Mouse (Mus musculus) monocyte, adult 5-6 weeks (primary cell): ENCODE data around the gene Atxn2l. TPM values are rescaled to one million over a fixed set of nuclear protein-coding genes. Genes with fewer than 3 reads are reported as not detected.
A peak's percentile ranks its signal among the peaks of the same experiment; 100 is the strongest.

Source experiments
- ATAC-seq: fragments of 153-309, 156-312 bp; replicated peaks from 2 replicates; pipeline ENCODE4 v1.8.0; 2017; ENCODE audit warnings: mild to moderate bottlenecking; ENCODE audit not compliant: low TSS enrichment, insufficient number of reproducible peaks, severe bottlenecking, poor library complexity, low FRiP score
- total RNA-seq: library from RNA; stranded (forward); fragments of 200-1000, 200-491, 200-594 nt; gene quantifications from 3 replicates; pipeline ENCODE4 v1.2.3, GENCODE M21; 2017

The Atxn2l gene
- total RNA-seq, 1 experiment from 2014 or later: 30.7 TPM

DNA sequence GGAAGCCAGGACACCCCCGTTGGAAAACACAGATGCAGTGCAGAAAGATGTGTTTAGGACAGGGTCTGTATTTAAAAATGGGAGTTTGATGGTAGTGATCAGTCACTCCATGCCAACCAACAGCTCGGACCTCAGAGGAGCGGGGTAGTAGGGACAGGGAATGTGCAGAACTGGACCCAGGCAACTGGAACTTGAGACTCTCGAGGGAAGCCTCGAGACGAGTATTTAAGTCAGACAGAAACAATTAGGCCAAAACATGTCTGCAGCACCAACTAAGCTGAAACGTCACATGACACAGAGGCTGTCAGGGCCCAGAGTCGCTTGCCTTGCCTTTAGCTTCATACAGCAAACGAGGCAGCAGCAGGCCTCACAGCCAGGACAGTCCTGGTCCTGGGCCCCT, 37.1 kb downstream of the Atxn2l start:
- no peak for ATAC-seq

DNA sequence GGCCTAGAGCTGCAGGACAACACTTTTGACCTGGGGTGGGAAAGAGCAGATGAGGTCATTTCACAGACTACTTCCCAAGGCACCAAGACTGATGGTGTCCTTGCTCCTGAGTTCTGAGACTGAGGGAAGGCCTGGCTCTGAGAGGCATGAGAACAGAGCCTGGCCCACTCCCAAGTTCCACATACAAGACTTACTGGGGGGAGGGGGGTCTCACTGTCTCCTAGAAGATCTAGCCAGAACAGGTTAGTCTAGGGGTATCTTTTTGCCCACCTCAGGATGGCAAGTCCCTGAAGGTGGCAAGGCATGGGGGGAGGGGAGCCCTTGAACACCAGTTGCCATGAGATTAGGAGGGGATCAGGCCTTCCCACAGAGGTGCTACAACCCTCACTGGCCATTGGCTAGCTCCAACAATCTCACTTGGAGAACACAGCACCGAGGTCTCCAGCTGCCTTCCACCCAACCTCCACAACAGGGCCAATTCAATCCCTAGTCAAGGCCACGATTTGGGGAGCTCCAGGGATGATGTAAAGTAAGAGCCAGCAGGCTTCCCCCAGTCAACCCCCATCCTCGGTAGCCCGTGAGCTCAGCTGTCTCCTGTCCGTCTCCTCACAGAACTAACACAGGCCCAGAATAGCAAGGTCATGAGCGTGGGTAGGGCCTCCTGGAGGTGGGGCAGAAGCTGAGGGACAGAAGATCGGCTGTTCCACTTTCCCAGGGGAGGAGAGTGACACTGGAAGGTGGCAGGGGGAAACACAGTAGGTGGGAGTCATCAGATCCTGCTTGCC, 37.8 kb downstream of the Atxn2l start:
- ATAC-seq: no peak

DNA sequence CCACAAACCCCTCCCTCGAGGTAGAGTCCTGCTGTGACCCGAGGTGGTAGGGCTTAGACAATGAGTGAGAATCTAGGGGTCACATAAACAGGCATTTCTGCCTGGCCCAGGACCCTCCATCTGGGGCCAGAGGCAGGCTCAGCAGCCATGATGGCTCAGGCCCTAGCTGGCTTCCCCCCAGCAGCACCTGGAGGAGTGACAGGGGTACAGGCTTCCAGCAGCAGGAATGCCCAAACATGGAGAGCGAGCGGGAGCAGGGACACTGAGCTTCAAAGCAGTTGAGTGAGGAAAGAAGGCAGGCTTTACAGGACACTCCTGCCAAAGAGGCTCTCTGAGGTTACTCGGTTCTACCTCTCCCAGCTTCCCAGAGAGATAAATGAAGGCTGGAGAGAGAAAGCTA, 38.4 kb downstream of the Atxn2l start:
- no peak for ATAC-seq

DNA sequence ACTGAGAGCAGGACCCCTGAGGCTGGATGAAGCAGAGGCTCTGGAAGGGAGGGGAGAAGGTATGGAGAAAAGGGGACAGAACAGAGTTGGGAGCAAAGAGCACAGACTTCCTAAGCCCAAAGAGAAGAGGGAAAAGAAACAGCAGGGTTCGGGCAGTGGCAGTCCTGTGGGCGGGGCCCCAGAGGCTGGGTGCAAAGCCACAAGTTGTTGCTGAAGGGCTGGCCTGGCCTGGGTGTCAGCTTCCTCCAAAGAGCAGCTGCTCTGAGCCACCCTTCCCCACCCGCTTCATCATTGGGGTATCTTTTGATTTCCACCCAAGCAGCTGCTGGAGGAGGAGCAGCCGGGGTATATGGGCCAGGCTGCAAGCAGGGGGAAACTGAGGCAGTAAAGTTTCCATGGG, 39.1 kb downstream of the Atxn2l start:
- peak; percentile 25; the same call in 1 of the 2 replicates for ATAC-seq

DNA sequence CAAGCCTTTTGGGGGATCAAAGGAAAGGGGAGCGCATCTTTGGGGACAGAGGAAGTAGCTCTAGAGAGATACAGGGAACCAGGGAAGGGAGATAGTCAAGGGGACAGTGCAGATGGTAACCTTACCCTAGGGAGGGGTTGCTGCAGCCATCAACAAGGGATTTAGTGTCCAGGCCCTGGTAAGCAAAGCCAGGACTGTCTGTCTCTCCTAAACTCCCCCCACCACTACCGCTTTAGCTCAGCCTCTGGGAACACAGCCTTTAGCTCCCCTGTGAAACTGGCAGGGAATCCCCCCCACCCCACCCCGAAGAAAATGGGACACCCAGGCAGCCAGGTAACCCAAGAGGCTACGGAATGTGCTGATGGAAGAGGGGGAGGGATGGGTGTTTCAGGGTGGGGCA, 39.7 kb downstream of the Atxn2l start:
- no peak for ATAC-seq

DNA sequence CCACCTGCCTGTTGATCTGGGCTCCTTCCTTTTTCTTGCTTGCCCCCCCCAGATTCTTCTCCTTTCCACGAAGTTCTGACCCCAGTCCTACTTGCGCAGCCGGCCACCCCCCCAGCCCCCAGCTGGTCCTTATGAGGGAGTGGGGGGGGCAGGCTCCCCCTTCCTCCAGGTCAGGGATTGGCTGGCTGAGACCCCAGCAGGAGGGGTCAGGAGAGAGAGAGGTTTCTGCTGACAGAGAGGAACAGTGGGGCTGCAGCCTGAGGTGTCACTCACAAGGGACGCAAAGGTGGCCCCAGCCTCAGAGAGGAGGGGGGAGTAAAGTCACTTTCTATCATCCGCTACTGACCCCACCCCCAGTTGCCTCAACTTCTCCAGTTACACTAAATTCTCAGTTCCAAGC, 40.2 kb downstream of the Atxn2l start, which contains the start of gene Atp2a1:
Atp2a1 (minus strand) TSS at position 105 of the 400 bp plus-strand sequence.
- ATAC-seq: no peak

DNA sequence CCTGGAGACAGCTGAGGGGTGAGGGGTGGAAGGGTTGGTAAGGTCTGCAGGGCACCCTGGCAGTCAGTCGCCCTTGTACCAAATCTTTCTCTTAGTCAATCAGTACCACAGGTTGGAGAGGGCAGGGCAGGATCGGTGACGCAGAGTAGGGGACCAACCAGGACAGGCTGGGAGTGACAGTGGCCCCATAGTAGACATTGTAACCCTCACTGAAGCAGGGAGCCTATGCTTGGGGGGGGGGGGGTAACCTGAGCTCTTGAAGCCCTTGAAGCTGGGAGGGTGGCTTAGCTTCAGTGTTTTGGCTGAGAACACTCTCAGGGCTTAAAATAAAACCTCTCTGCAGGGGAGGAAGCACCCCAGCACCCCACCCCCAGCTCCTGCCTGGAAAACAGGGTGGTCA, 41.6 kb downstream of the Atxn2l start:
- ATAC-seq: no peak

DNA sequence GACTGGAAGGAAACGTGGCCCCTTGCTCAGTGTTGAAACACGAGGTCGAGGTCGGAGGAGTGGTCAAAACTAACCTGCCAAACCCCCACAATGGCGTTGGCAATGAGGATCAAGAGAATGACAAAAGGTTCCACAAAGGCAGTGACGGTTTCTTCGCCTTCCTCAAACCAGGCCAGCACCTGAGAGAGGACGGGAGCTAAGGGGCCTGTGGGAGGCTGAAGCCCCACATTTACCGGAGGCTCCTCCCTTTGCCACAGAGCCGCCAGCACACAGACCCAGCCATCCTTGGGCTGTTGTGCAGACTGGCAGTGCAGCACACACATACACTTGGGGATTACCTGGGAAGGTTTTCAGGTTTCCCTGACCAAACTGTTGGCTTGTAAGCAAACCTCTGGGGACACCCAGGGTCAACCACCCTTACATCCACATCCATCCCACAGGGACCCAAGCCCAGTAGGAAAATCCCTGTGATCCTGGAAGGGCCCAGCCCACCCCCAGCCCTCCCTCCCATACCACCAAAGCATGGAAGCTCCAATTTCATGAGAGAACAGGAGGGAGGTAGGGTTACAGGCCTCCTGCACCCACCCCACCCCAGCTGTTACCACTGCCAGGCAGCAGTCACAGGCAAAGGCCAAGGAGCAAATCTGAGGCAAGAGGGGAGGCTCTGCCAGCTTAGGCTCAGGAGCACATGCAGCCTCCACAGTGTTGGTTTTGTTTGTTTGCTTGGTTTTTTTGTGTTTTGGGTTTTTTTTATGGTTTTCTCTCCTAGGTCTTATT, 42.4 kb downstream of the Atxn2l start:
- no peak for ATAC-seq

DNA sequence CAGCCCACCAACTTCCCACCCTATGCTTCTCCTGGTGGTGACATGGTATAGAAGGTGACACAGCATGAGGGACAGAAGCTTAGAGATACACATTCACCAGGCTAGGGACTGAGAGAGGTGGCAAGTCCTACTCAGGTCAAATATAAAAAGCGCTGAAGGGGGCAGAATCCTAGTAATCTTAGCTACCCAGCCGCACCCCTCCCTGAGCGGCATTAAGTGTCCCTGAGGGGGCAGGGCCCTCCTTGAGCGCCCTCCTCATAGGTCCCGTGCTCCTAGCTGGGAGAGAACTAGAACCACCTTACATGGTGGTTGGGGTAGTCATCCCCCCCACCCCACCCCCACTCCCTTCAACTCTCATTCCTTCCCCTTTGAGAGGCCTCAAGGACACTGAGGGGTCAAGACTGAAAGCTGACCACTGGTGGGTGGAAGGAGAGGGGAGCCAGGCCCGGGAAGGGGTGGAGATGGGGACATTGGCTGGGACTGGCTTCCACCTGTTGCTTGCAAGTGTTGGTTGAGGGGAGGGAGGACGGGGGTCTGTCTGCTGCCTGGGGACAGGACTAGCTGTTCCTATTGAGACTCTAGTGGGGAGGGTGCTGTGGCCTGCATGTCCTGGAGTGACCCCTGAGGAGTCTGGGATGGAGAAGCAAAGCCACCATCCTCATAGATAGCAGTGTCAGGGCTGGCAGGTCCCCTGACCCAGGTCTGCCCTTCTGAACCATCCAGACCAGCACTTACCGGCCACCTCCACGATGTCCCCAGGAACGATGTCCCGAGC, 44.2 kb downstream of the Atxn2l start:
- no peak for ATAC-seq

DNA sequence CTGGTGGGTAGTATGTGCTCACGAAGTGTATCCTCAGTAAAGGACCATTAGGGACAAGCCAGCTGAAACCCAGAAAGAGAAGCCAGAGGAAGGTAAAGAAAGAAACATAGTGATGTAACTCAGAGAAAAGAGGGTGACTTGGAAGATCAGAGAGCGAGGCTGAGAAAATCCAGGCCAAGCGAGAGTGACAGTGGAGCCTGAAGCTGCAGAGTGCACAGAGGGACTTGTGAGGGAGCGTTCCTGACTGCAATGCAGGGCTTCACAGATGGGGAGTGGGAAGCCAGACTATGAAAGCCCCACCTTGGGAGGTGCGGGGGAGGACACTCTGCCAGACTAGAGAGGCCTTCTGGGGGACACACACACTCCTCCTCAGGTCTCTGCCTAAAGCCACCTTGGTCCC, 45.0 kb downstream of the Atxn2l start:
- ATAC-seq: no peak

DNA sequence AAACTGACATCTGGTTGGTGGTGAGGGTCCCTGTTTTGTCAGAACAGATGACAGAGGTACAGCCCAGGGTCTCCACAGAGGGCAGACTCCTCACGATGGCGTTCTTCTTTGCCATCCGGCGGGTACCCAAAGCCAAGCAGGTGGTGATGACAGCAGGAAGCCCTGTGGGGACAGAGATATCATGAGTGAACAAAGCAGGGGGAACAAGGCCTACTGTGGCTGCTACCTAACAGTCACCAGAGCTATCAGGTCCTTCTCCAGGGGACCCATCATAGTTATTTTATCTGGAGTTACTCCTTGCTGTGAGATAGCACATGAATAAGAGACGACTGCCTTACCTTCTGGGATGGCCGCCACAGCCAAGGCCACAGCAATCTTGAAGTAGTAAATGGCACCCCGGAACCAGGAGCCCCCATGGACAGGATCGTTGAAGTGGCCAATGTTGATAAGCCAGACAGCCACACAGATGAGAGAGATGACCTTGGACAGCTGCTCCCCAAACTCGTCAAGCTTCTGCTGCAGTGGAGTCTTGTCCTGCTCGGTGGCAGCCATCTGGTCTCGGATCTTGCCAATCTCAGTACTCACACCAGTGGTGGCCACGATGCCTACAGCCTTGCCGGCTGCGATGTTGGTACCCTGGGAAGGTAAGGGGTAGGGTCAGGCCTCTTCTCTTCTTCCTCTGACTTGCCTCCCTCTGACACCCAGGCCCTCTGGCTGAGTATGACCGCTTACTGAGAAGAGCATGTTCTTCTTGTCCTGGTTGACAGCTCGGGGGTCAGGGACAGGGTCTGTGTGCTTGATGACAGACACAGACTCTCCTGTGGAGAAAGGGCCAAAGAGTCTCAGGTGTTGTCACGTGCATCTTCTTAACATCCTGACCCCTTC, 46.6 kb downstream of the Atxn2l start:
- no peak for ATAC-seq

DNA sequence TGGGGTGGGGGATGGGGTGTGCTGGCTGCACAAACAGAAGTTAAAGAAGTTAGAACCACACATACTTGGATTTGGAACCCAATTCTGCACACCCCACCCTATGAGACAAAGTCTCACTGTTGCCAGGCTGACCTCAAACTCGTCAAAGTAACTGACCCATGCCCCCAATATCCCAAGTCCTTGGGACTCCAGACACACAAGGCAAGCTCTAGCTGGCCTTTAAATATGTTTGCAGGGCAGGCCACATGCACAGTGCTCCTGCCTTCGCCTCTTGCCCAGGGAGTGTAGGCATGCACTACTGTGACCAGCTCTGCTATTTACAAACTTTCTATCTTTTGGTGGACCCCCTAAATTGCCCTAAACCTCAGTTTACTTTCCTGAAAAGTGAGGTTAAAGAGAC, 48.0 kb downstream of the Atxn2l start:
- ATAC-seq: no peak

DNA sequence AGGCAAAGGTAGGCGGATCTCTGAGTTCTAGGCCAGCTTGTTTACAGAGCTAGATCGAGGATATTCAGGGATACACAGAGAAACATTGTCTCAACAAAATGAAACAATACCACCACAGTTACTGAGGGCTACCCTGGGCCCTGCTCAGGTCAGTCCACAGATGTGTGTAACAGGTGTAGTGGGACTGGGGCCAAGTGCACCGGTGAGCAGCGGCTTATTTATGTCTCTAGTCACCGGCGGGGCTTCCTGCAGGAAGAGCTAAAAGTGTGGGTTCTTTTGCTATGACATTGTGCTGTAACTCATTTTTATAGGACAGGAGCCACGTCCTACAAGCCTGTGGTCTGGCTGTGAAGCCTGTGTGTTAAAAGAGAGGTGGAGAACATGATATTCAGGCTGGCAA, 49.4 kb downstream of the Atxn2l start:
- ATAC-seq: no peak

DNA sequence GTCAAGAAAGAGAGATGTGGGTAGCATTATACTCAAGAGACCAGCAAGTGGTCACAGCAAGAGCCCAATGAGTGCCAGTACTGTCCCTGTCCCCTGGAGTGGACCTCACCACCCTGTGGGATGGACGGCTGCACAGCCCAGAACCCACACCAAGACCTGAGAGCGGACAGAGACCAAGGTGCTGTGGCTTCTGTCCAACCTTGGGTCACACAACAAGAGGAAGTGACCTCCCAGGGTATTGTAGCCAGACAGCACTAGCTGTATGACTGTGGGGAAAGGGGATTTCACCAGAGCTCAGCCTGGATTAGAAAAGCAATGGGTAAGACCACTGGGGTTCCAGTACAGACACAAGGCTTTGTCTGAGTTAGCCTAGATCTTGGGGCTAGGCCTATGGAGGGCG, 51.0 kb downstream of the Atxn2l start:
- no peak for ATAC-seq

DNA sequence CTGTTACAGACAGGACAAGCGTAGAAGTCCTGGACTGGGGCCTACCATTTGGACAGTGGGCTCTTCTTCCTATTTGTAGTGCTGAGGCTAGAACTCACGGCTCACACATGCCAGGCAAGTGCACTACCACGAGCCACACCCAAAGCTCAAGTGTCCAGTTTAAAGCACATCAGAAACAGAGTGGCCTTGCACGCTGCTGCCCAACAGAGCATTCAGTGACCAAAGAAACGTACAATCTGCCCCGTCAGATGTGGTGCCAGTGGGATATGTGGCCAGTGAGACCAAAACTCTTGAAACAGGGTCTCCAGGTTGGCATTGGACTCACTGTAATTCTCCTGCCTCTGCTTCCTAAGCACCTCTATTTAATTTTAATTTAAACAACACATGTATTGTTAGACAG, 52.6 kb downstream of the Atxn2l start:
- ATAC-seq: no peak

DNA sequence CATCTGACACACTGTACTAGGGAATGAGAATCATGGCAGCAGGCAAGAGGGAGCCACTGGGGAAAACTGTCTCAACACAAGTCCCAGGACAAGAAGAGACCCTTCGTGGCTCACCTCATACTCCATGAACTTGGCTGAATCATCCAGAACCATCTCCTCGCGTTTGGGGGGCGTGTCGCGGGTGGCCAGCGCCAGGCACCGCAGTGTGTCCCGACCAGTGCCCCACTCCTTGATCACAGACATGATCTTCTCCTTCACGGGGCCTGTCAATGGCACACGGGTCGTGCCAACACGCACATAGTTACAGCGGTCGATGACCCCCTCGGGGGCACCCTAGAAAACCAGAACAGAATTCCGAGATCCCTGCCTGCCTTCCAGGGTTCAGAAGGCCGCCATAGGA, 53.2 kb downstream of the Atxn2l start:
- ATAC-seq: no peak

DNA sequence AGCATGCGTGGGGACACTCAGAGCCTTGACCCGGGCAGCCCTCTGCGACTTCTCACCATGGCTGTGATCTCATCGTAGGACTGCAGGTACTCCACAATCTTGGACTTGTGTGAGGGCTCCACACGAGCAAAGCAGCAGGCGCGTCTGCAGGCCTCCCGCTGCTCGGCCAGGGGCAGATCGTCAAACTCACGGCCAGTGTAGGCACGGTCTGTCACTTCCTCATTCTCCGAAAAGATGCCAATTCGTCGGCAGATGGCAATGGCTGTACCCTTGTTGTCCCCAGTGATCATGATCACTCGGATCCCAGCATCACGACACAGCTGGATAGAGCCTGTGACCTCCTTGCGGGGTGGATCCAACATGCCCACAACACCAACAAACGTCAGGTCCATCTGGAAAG, 54.8 kb downstream of the Atxn2l start:
- ATAC-seq: no peak

DNA sequence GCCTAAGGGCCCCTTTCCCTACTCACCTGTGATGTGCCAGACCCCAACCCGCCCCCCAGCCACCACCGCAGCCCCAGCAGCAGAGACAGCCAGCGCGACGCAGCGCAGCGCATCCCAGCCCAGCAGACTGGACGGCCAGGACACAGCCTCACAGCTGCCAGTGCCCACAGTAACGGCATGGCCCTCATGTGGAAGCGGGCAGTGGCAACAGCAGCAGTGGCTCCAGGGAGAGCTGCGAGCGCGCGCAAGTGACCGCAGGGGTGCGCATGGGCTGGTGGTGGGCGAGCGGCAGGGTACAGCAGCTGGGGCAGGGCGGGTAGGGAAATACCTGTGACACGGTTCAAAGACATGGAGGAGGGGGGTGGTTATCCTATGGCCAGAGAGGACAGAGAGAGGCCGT, 57.0 kb downstream of the Atxn2l start:
- no peak for ATAC-seq
